Mouse (Mus musculus): ENCODE measurements around the gene Hoxc13. TPM values are rescaled to one million over a fixed set of nuclear protein-coding genes. Genes with fewer than 3 reads are reported as not detected.

Gene Hoxc13
- total RNA-seq (2015; ENCODE audit: low replicate concordance) = not detected in 2 replicates
- not detected in 2 replicates for total RNA-seq (2017; ENCODE audit: low replicate concordance)

DNA sequence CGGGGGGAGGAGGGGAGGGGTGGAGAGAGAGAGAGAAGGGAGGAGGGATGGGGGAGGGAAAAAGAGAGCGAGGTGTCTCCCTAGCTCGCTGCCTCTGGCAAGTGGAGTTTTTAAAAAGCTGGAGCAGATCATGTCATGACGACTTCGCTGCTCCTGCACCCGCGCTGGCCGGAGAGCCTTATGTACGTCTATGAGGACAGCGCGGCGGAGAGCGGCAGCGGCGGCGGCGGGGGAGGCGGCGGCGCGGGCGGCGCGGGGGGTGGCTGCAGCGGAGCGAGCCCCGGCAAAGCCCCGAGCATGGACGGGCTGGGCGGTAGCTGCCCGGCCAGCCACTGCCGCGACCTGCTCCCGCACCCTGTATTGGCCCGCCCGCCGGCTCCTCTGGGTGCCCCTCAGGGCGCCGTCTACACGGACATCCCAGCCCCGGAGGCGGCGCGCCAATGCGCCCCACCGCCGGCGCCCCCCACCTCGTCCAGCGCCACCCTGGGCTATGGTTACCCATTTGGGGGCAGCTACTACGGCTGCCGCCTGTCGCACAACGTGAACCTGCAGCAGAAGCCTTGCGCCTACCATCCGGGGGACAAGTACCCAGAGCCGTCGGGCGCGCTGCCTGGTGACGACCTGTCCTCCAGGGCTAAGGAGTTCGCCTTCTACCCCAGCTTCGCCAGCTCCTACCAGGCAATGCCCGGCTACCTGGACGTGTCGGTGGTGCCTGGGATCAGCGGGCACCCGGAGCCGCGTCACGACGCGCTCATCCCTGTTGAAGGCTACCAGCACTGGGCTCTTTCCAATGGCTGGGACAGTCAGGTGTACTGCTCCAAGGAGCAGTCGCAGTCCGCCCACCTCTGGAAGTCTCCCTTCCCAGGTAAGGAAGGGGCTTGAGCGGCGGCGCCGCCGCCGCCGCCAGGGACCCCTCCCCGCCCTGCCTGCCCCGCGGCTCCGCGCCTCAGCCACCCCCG lies at the start of gene Hoxc13:
Gene Hoxc13, plus strand, starts transcription at position 51 of the 959 bp plus-strand sequence.
- ATAC-seq (replicated peaks; ENCODE audit: low FRiP score, poor library complexity, severe bottlenecking) = no peak

DNA sequence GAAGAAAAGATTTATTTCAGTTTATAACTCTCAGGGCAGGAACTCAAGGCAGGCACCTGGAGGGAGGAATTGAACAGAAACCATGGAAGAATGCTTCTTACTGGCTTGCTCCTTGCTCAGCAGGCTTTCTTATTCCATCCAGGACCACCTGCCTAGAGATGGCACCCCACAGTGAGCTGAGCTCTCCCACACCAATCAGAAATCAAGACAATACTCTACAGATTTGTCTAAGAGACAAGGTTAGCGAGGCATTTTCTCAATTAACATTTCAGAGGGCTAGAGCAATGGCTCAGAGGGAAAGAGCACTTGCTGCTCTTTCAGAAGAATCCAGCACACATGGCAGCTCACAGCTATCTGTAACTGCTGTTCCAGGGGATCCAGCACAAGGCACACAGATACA lies 35.1 kb upstream of the Hoxc13 start:
- ATAC-seq (replicated peaks; ENCODE audit: low FRiP score, poor library complexity, severe bottlenecking) = no peak

DNA sequence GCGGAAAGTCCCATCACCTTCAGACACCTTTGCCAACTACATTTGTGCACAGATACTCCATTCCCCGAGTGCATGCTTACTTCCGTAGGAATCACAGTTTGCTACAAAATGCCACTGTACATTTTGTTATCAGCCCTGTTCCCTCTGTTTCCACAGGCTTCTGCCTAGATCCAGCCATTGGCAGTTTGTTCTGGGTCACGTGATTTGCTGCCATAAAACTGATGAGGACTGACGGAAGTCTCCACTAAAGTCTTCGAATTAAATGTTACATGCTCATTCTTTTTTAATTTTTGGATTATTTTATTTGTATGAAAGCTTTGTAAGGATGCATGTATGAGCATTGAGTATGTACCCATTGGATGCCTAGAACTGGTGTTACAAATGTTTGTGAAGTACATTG lies 25.8 kb upstream of the Hoxc13 start:
- no peak for ATAC-seq (replicated peaks; ENCODE audit: low FRiP score, poor library complexity, severe bottlenecking)

DNA sequence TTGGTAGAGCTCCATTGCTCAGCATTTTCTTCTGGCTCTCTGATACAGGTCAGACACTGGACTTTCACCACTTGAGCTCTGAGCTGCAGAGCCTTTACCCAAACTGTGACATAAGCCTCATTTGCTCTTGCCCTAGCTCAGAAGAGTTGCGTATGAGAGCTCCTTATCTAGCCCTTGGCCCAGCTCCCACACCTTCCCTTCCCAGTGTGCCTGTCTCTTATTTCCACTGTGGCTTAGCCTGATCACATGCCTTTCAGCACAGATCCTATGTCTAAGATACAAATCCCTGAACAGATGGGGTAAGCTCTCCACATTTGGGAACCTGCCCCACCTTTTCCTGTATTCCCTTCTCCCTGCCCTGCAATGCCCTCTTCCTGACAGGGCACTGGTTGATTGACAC lies 16.0 kb upstream of the Hoxc13 start:
- ATAC-seq (replicated peaks; ENCODE audit: low FRiP score, poor library complexity, severe bottlenecking) = no peak

DNA sequence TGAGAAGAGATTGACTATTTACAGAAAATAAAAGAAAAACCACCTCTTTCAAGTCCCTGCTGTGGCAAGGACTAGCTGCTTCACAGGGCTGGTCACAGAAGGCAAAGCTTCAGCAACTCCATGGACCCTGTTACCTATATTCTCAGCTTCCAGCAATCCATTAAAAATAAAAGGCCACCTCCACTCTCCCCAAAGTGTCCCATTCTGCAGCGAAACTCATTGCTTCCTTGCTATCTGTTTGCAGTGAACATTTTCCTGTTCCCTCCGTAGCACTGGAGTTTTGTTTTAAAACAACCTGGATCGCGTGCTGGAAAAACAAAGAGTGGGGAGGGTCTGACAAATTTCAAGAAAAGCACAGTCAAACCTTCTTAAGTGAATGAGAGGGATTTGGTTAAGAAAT lies 11.4 kb upstream of the Hoxc13 start:
- no peak for ATAC-seq (replicated peaks; ENCODE audit: low FRiP score, poor library complexity, severe bottlenecking)

DNA sequence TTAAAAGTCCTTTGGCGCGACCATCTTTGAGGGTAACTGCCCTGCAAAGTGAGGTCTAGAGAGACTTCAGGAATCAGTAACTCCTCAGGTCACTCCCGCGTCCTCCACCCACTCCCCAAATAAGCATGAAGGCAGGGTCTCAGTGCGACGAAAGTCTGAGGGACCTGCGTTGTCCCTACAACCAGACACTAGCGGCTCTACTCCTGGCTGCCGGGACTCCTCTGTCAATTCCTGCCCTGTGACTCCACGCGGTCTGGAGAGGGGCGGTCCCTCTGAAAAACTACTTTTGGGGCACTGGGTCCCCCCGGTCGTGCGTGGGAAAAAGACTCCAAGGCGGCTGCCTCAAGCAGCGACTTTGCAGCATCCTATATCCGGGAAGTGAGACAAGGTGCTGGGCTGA lies 10.9 kb upstream of the Hoxc13 start:
- ATAC-seq (replicated peaks; ENCODE audit: low FRiP score, poor library complexity, severe bottlenecking) = no peak

DNA sequence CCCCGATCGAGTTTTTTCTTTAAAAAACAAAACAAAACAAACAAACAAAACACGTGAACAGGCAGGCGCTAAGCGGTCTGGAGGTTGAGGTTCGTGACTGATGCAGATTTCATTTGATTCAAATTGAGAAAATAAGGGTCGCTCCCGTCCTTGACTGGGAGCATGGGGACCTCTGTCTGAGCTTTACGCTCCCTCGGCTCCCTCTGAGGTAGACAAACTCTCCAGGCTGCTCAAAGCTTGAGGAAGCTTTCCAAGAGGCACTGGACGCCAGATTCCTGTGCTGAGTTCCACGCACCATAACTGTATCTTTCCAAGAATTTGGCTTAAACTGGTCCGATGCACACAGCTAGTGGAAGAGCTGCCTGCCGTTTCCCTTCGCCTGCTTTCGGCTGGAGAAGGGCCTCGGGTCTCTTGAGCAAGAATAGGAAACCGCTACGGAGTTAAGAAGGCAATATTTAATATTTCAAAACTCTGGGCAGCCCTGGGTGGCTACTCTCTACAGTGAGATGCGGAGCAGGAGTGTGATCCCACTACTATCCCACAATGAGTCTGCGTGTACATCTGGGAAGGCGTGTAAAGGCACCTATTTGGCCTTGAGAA lies 10.3 kb upstream of the Hoxc13 start:
- no peak for ATAC-seq (replicated peaks; ENCODE audit: low FRiP score, poor library complexity, severe bottlenecking)

DNA sequence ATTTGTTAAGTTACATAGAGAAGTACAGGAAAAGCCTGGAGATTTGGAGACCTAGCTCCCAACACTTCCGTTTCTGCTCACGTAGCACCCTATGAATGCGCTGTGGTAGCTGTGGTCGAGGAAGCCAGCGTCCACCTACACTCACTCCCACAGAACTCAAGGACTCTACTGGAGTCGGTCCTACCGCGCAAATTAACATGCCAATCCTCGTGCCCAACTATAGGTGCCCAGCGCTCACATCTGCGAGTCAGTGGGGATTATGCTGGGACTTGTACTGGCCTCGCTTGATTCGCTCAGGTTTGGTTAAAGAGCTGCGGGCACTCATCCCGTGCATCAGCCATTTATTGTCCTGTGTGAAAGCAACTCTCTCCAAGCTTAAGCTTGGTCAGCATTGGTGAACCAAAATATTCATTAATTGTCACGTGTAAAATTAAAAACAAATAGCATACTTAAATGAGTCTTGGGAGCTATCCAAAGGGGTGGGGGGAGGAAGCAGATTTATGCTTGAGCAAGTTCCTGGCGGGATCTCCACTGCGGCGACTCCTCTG lies 7.8 kb upstream of the Hoxc13 start:
- no peak for ATAC-seq (replicated peaks; ENCODE audit: low FRiP score, poor library complexity, severe bottlenecking)

DNA sequence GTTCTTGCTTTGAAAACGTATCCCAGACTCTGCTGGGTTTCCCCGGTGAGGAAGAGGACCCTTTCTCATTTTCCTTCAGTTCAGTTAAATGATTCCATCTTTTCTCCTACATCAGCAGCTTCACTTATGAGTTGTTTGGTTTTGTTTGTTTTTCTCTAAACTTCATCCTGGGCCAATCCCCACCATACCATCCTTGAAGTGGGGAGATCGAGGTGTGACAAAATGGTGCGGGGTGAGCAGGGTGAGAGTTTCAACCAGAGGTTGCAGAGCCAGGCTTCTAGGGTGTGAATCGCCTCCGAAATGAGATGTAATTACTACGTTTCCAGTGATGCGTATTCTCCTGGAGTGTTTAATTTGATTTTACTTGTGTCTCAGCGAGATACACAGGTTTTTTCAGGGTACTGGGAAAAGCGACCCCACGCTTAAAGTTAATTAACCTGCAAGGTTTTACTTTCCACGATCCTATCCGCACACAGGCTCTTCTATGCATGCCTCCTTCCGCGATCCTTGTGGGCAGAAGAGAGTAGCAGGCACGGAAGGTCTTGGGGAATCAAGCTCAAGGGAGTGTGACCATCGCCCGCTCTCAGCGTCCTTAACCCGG lies 2.8 kb upstream of the Hoxc13 start:
- ATAC-seq (replicated peaks; ENCODE audit: low FRiP score, poor library complexity, severe bottlenecking) = no peak

DNA sequence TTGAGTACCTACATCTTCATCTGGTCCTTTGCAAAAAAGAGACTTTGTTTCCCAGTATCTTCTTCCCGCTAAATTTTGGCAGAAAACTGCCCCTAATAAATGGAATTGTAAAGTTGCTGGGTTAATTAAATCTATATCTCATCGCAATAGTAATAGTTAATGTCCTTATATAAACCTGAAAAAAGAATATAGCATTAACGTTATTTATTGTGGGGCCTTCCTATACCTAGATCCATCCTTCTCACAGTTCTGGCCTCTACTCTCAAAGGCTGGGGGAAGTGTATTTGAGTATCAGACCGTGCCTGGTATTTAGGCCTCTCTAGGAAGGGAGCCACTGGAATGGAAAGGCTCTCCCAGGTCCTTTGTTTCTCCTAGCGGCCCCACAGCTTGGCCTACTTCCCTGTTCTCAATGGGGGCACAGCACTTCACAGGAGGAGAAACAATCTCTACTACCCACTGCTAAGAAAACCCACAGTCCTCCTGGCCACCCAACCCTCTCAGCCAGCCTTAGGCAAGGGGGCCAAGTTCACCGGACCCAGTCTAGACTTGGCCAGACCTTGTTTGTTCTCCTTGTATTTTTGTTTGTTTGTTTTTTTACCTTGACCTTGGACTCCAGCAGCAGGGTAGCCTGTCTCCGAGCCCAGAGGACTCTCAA lies 2.2 kb upstream of the Hoxc13 start:
- no peak for ATAC-seq (replicated peaks; ENCODE audit: low FRiP score, poor library complexity, severe bottlenecking)

DNA sequence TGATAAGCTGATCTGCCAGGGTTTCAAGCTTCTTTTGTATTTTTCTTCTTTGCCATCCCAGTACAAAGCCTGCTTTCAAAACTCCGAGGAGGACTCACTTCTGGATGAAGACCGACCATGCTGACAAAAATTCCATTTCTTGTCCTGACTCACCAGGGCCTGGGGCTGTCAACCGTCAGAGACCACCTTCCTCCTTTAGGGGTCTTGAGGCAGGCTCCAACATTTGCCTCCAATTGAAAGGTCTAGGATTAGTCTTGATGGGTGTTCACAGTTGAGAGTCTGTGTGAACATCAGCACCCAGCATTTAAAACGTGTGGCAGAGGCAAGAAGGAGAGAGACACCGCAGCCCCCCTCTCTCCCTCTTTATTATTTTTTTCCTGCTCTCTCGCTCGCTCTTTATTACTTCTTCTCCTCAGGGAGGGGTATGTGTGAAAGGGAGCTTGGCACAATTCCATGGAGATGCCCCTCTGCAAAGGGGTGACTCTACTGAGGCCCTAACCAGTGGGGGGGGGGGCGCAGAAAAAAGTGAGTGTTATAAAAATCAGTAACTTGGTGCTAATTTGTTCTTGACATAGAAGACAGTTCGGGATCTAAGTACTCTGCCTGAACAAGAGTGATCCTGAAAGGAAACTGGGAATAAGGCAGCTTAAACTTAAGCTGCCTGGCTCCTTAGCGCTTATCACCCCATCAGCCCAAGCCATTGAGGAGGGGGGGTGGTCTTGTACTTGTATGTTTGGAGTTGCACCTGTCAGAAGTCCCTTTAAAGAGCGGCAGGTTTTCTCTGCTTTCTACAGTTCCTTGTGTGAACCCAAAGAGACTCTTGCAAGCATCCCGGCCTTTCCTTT lies 1.3 kb upstream of the Hoxc13 start:
- no peak for ATAC-seq (replicated peaks; ENCODE audit: low FRiP score, poor library complexity, severe bottlenecking)

DNA sequence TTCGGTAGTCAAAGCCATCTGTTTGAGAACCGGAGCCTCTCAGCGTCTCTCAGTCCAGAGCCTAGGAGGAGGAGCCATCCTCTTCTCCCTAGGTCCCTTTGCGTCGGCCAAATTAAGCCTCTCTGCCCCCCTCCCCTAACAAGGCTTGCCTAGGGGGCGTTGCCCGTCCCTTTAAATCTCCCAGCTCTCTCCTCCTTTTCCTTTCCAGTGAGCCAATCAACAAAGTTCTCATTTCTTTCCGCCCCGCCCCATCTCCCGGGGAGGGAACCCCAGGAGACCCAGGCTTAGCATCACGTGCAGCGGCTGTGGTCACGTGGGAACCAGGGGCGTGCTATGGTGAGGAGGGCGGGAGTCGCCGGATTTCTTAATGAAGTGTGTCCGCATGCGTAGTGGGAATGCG lies 284 bp upstream of the Hoxc13 start:
- no peak for ATAC-seq (replicated peaks; ENCODE audit: low FRiP score, poor library complexity, severe bottlenecking)

DNA sequence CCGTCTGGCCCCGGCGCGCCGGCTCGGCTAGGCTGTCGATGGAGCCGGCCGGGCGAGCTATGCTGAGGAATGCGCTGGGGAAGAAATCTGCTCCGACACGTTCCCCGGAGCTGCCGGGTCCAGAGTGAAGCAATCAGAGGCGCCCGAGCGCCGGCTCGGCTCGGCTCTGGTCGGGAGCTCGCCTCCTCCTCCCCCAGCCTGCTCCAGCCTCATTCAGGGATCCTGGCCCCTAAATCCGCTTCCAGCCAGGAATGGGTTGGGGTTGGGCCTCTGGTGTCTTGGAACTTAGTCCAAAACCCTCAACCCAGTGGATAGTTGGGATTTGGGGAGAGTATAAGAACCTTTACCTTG lies 1.1 kb downstream of the Hoxc13 start:
- no peak for ATAC-seq (replicated peaks; ENCODE audit: low FRiP score, poor library complexity, severe bottlenecking)

DNA sequence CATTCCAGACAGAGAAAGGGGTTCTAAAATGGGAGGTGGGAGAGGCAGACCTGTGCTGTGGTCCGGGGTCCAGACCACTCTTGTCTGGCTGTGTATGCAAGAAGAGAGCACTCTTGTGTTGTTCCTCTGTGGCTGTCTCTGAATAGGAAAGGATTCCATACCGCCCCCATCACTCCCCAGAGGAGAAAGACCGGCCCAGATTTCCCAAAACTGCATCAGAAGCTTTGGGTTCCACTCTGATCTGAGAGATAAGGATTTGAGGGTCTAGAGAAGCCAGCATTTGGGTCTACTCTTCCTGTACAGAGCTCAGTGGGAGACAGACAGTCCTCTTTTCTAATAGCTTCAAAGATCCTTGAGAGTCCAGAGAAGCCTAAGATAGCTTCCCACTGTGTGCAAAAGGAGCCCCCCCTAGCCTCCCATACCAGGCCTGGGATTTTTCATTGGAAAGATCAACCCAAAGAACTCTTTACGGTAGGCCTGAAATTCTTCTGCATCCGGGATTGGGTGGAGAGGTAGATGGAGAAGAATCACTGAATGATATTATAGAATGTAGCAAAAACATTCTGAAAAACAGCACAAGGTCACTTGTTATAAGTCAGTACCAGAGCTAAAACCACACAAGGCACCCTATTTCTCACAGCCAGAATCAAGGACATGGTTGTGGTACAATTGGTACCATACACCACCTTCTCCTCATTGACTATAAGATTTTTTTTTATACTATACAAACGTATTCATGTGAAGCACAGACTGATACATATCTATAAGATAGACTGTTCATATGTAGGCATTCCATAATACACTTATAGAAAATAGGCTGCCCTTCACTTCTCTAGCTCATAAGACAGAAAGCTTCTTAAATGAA lies 2.0 kb downstream of the Hoxc13 start:
- ATAC-seq (replicated peaks; ENCODE audit: low FRiP score, poor library complexity, severe bottlenecking) = no peak

DNA sequence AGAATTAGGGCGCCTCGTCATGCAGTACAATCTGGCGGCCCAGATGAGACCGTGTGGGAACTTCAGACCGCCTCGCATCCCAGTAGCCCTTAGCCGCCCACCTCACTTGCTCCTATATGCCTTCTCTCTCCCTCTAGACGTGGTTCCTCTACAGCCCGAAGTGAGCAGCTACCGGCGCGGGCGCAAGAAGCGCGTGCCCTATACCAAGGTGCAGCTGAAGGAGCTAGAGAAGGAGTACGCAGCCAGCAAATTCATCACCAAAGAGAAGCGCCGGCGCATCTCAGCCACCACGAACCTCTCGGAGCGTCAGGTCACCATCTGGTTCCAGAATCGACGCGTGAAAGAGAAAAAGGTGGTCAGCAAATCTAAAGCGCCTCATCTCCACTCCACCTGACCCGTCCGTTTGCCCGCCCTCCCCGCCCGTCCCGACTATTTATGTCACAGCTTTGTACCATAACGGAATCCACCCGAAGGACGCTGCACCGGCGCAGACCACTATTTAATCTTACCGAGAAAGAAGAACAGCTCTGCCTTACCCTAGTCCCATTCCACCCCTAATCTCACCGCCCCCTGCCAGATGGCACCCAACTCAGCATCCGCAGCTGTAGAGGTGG lies 6.2 kb downstream of the Hoxc13 start:
- no peak for ATAC-seq (replicated peaks; ENCODE audit: low FRiP score, poor library complexity, severe bottlenecking)

DNA sequence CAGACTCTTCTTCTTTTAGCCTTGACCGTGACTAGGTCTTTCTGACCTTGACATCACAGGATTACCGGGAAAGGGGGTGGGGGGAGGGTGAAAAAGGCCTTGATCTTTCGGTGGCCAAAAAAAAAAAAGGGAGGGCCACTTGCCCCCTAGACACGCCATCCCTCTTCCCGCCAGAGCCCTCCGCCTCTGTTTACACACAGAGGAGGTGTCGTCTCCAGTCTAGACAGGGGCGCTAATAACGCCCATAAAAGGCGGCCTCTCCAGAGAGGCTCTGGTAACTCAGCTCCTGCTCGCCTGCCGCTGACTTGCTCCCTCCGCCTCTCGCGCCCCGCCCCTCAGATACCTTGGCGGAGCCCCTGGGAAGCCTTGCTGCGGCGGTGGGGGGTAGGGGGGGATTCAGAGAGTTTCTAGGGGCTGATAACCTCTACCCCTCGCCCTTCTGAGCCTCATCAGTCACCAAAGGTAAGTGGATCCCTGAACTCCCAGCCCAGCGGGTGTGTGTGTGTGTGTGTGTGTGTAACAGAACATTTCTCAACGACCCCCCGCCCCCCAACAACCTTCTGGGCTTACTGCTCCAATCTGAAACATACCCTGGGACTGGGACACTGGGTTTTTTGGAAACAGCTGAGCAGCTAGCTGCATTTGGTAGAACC lies 10.9 kb downstream of the Hoxc13 start:
- ATAC-seq (replicated peaks; ENCODE audit: low FRiP score, poor library complexity, severe bottlenecking) = no peak

DNA sequence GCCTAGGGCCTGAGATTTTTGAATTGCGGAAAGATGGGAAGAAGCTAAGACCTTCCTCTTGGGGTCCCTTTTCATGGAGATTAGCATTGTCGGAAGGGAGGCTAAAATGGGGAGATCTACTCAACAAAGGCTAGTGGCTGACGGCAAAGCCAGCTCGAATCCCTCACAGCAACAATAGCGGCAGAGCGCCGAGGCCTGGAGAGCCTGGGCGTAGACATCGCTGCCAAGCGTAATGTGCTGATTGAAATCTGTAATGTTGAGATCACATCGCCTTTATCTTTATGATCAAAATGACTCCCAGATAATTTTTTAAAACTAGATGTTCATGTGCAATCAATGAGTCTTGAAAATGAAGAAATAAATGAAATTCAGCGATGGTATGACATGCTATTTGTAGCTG lies 13.5 kb downstream of the Hoxc13 start:
- ATAC-seq (replicated peaks; ENCODE audit: low FRiP score, poor library complexity, severe bottlenecking) = no peak
